12 mouse cellular contexts compared by ENCODE assay signal in genomic region chr6:83599636-83600174, GRCm38 (mm10). TPM values are rescaled to one million over a fixed set of nuclear protein-coding genes. Genes with fewer than 3 reads are reported as not detected.
DNase-seq lines count a peak whose midpoint lies in the region; ATAC-seq and TF ChIP-seq lines count a peak whose summit lies in the region.
"Had no signal": no experiment of that assay in that cellular context is flagged by ENCODE, and none has a peak within 500 bp of the region (broad histone marks: within the 10 kb centered on the region; RNA-seq: fewer than 3 reads in every experiment).

No protein-coding gene starts in this region.

- no peaks in the 10 kb centered on the region for H3K27me3 ChIP-seq in neural tube, embryonic 12.5 days (replicated peaks)
- no peaks in the 10 kb centered on the region for H3K27me3 ChIP-seq in liver, embryonic 14.5 days (ENCODE audit: control insufficient read depth, insufficient read depth, low read length)

- H3K4me3 ChIP-seq in gastrocnemius, adult 2 months: no peak overlapping the region
- no peak overlapping the region for H3K4me3 ChIP-seq in neural tube, embryonic 12.5 days
- H3K4me3 ChIP-seq in liver, embryonic 14.5 days (ENCODE audit: insufficient read depth in 1 of 2, low read depth in 2 of 2, low read length in 2 of 2): no peak overlapping the region

- no peaks in the 10 kb centered on the region for H3K4me1 ChIP-seq in neural tube, embryonic 12.5 days
- H3K4me1 ChIP-seq in liver, embryonic 14.5 days (replicated peaks; ENCODE audit: control insufficient read depth in 2 of 2, insufficient read depth in 2 of 2, low read length in 1 of 2): no peaks in the 10 kb centered on the region

- peak overlapping the region; percentile 85 for H3K27ac ChIP-seq in gastrocnemius, adult 2 months
- H3K27ac ChIP-seq in neural tube, embryonic 12.5 days: no peak overlapping the region
- no peak overlapping the region for H3K27ac ChIP-seq in liver, embryonic 14.5 days
- H3K27ac ChIP-seq: limb, embryonic 15.5 days had no signal

- no peaks in the 10 kb centered on the region for H3K9me3 ChIP-seq in neural tube, embryonic 12.5 days
- H3K9me3 ChIP-seq in liver, embryonic 14.5 days (ENCODE audit: control insufficient read depth, low read length): no peaks in the 10 kb centered on the region
- H3K9me3 ChIP-seq: limb, embryonic 15.5 days had no signal

- WGBS in neural tube, embryonic 12.5 days: 84% methylated on average over 6 of the region's 6 CpGs
- WGBS in liver, embryonic 14.5 days (ENCODE audit: insufficient replicate concordance): 22% methylated on average over 6 of the region's 6 CpGs

- intact Hi-C loops in gastrocnemius, adult 2 months (cut with DNase I): loop anchor here (2.0 kb wide), 1 partner anchor 13 kb away; no protein-coding TSS in a partner anchor

- no peak for ATAC-seq in neural tube, embryonic 12.5 days (ENCODE audit: low FRiP score, low read depth)
- no peak for ATAC-seq in liver, embryonic 14.5 days (ENCODE audit: insufficient read depth)

- H3K36me3 ChIP-seq in neural tube, embryonic 12.5 days: no peaks in the 10 kb centered on the region
- H3K36me3 ChIP-seq in liver, embryonic 14.5 days (replicated peaks; ENCODE audit: control insufficient read depth, insufficient read depth, low read depth): no peaks in the 10 kb centered on the region
- H3K36me3 ChIP-seq: limb, embryonic 15.5 days had no signal

- TF ChIP-seq EP300 in liver, embryonic 14.5 days (IDR thresholded peaks at IDR 0.05; ENCODE audit: low read depth): no peak

- TF ChIP-seq CTCF in gastrocnemius, adult 2 months (IDR thresholded peaks at IDR 0.05): no peak
- no peak for TF ChIP-seq CTCF in liver, embryonic 14.5 days (IDR thresholded peaks at IDR 0.05; ENCODE audit: low read depth)

- H3K9ac ChIP-seq in neural tube, embryonic 12.5 days: no peak overlapping the region
- H3K9ac ChIP-seq in liver, embryonic 14.5 days (replicated peaks): no peak overlapping the region
- H3K9ac ChIP-seq: limb, embryonic 15.5 days had no signal

- no peak for DNase-seq in gastrocnemius, adult 2 months
- DNase-seq in gastrocnemius, postnatal 10 days: no peak
- no peak for DNase-seq in neural tube, embryonic 10.5 days (ENCODE audit: extremely low spot score, low spot score)
- no peak for DNase-seq in liver, embryonic 14.5 days (ENCODE audit: low read depth in 3 of 3, low spot score in 3 of 3)
- no peak for DNase-seq in cerebellum, postnatal 36 days
- DNase-seq in ovary, adult 18-20 months (ENCODE audit: low spot score): no peak
- no peak for DNase-seq in frontal cortex, postnatal 36 days (ENCODE audit: low spot score in 2 of 2)

- peak overlapping the region; percentile 58; the same call in 1 of the 2 replicates for H3K4me2 ChIP-seq in neural tube, embryonic 12.5 days (replicated peaks)
- H3K4me2 ChIP-seq in liver, embryonic 14.5 days (ENCODE audit: low read depth): 0 out of 2 replicates have a peak overlapping the region, but pooled peaks have one; percentile 2

RNA-seq across cellular contexts. Expression of gene Stambp, which starts 27.2 kb away (rescaled TPM):
- 1 to 10 TPM; 5.2 to 7.4 TPM for total RNA-seq in gastrocnemius, adult 2 months (2021)
- total RNA-seq in gastrocnemius, postnatal 10 days (2021): 10 to 100 TPM in 1 of 2 experiments, 1 to 10 TPM in 1; 9.8 to 10.7 TPM
- 34.4 and 34.6 TPM in 2 replicates for polyA plus RNA-seq in neural tube, embryonic 12.5 days (2016; fragmentation: Nextera tagmentation; extraction: Ambion mirVana)
- polyA plus RNA-seq in liver, embryonic 14.5 days (2012; rRNA removed): 5.1 and 6.2 TPM in 2 replicates
- 9.9 and 10.1 TPM in 2 replicates for polyA plus RNA-seq in liver, embryonic 14.5 days (2014; fragmentation: Nextera tagmentation; extraction: Ambion mirVana)

RNA-seq across cellular contexts. Expression of gene Clec4f, which starts 56.3 kb away (rescaled TPM):
- not detected for total RNA-seq in gastrocnemius, adult 2 months (2021)
- under 1 TPM in 1 of 2 experiments, not detected in 1; 0.32 TPM for total RNA-seq in gastrocnemius, postnatal 10 days (2021)
- polyA plus RNA-seq in neural tube, embryonic 12.5 days (2016; fragmentation: Nextera tagmentation; extraction: Ambion mirVana): not detected in 2 replicates
- polyA plus RNA-seq in liver, embryonic 14.5 days (2012; rRNA removed): 3.3 and 3.9 TPM in 2 replicates
- 4.1 and 5.3 TPM in 2 replicates for polyA plus RNA-seq in liver, embryonic 14.5 days (2014; fragmentation: Nextera tagmentation; extraction: Ambion mirVana)
- total RNA-seq: layer of hippocampus, postnatal 14 days had no signal
- polyA plus RNA-seq: C2C12; intestine, embryonic 14.5 days; limb, embryonic 15.5 days had no signal
